Mouse (Mus musculus): ENCODE measurements around the gene Cog7. TPM values are rescaled to one million over a fixed set of nuclear protein-coding genes. Genes with fewer than 3 reads are reported as not detected.

Gene Cog7
- polyA plus RNA-seq, 1 experiment from 2014 or later = 22.1 TPM

- ATAC-seq (replicated peaks) = no peak
- Histone ChIP-seq H3K27ac (replicated peaks) (no peak overlapping the region), H3K9me3 (no peaks in the 10 kb centered on the region), H3K4me2 (replicated peaks) (no peak overlapping the region), H3K4me1 (no peaks in the 10 kb centered on the region), H3K27me3 (no peaks in the 10 kb centered on the region), H3K9ac (replicated peaks) (no peak overlapping the region), H3K4me3 (no peak overlapping the region), H3K36me3 (peaks cover 12% of the 10 kb centered on the region)
- 53% methylated on average over 4 of the region's 4 CpGs for WGBS
Measured at GRCm38 (mm10) chr7:121975031-121975430, 6.5 kb downstream of the Cog7 start.

DNA sequence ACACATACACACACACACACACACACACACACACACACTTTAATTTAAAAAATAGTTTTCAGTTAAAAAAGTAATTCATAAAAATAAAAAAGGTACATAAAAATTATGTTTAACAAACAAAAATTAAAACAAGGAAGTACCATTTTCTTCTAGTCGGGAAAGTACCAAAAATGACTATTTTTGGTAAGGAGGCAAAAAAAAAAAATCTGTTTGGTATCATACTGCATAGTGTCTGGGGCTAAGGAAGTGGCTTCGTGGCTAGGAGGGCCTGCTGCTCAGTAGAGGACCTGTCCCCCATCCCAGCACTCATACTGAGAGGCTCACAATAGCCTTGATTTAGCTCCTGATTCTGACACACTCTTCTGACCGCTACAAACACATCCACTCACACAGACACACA lies 9.8 kb downstream of the Cog7 start:
- no peaks in the 10 kb centered on the region for H3K4me1 ChIP-seq
- no peaks in the 10 kb centered on the region for H3K9me3 ChIP-seq
- no peaks in the 10 kb centered on the region for H3K27me3 ChIP-seq
- no peak overlapping the region for H3K4me3 ChIP-seq
- peaks cover 13% of the 10 kb centered on the region for H3K36me3 ChIP-seq
- ATAC-seq (replicated peaks) = no peak
- WGBS = 87% methylated on average over 3 of the region's 3 CpGs
- H3K27ac ChIP-seq (replicated peaks) = no peak overlapping the region
- no peak overlapping the region for H3K9ac ChIP-seq (replicated peaks)
- H3K4me2 ChIP-seq (replicated peaks) = no peak overlapping the region

GRCm38 (mm10) chr7:121970250-121970649 lies 11.3 kb downstream of the Cog7 start:
- Histone ChIP-seq H3K27ac (replicated peaks) (no peak overlapping the region), H3K4me2 (replicated peaks) (no peak overlapping the region), H3K27me3 (no peaks in the 10 kb centered on the region), H3K9me3 (no peaks in the 10 kb centered on the region), H3K9ac (replicated peaks) (no peak overlapping the region), H3K4me3 (no peak overlapping the region), H3K36me3 (peaks cover 13% of the 10 kb centered on the region), H3K4me1 (no peaks in the 10 kb centered on the region)
- no peak for ATAC-seq (replicated peaks)
- 88% methylated on average over 9 of the region's 9 CpGs for WGBS

GRCm38 (mm10) chr7:121968816-121969215 lies 12.7 kb downstream of the Cog7 start:
- H3K9me3 ChIP-seq = no peaks in the 10 kb centered on the region
- no peak overlapping the region for H3K4me2 ChIP-seq (replicated peaks)
- no peak for ATAC-seq (replicated peaks)
- WGBS = 91% methylated on average over 9 of the region's 9 CpGs
- no peak overlapping the region for H3K4me3 ChIP-seq
- no peak overlapping the region for H3K27ac ChIP-seq (replicated peaks)
- H3K36me3 ChIP-seq = peaks cover 15% of the 10 kb centered on the region
- H3K9ac ChIP-seq (replicated peaks) = no peak overlapping the region
- no peaks in the 10 kb centered on the region for H3K27me3 ChIP-seq
- no peaks in the 10 kb centered on the region for H3K4me1 ChIP-seq

GRCm38 (mm10) chr7:121968242-121968641 lies 13.3 kb downstream of the Cog7 start:
- Histone ChIP-seq H3K4me3 (no peak overlapping the region), H3K27me3 (no peaks in the 10 kb centered on the region), H3K36me3 (peaks cover 15% of the 10 kb centered on the region), H3K4me1 (no peaks in the 10 kb centered on the region), H3K9ac (replicated peaks) (no peak overlapping the region), H3K9me3 (no peaks in the 10 kb centered on the region), H3K27ac (replicated peaks) (no peak overlapping the region), H3K4me2 (replicated peaks) (no peak overlapping the region)
- 89% methylated on average over 8 of the region's 8 CpGs for WGBS
- ATAC-seq (replicated peaks) = no peak

DNA sequence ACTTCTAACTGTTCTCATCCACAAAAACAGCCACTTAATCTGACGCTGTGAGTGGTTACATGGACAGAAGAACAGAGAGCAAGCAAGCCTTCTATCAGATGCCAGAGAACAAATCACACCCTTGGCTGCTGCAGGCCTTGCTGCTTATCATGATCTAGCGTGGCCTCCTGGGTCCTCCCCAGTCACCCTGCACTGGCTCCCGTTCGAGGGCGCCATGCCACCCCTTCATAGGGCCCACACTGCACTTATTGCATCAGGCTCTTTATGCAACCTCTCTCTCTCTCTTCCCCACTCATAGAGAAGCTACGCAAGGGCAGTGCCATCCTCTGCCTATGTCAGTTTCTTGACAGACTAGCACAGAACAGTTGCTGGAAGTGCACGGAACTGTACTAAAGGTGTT lies 15.3 kb downstream of the Cog7 start:
- H3K9ac ChIP-seq (replicated peaks) = no peak overlapping the region
- H3K4me2 ChIP-seq (replicated peaks) = no peak overlapping the region
- peaks cover 8% of the 10 kb centered on the region for H3K36me3 ChIP-seq
- no peak for ATAC-seq (replicated peaks)
- 94% methylated on average over 7 of the region's 7 CpGs for WGBS
- H3K4me1 ChIP-seq = no peaks in the 10 kb centered on the region
- H3K9me3 ChIP-seq = no peaks in the 10 kb centered on the region
- no peak overlapping the region for H3K27ac ChIP-seq (replicated peaks)
- H3K4me3 ChIP-seq = no peak overlapping the region
- no peaks in the 10 kb centered on the region for H3K27me3 ChIP-seq

- Histone ChIP-seq H3K27me3 (no peaks in the 10 kb centered on the region), H3K36me3 (0 out of 2 replicates have a peak, but pooled peaks cover 7% of the 10 kb centered on the region), H3K9ac (replicated peaks) (no peak overlapping the region), H3K4me2 (replicated peaks) (no peak overlapping the region), H3K27ac (replicated peaks) (no peak overlapping the region), H3K4me3 (no peak overlapping the region), H3K4me1 (no peaks in the 10 kb centered on the region), H3K9me3 (no peaks in the 10 kb centered on the region)
- no peak for ATAC-seq (replicated peaks)
- 69% methylated on average over 6 of the region's 6 CpGs for WGBS
Measured at GRCm38 (mm10) chr7:121963883-121964398, 17.6 kb downstream of the Cog7 start.

DNA sequence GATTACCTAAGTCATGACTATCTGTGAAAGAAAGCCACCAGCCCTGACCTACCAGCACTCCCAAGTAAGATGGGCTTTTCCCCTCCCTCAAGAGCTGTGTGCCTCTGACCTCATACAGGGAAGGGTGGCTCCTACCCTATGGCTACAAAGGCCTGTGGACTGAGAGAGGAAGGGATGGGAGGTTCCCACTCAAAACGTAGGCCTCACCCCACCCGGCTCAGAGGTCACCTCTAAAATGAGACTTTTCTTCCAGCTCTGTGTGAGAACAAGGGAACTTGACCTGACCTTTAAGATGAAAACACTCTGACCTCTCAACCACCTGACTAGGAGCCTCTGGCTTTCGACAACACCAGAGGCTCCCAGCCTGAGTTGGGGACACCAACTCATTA lies 18.9 kb downstream of the Cog7 start:
- H3K9ac ChIP-seq (replicated peaks) = no peak overlapping the region
- 92% methylated on average over 3 of the region's 3 CpGs for WGBS
- no peak for ATAC-seq (replicated peaks)

GRCm38 (mm10) chr7:121961913-121962570 lies 19.5 kb downstream of the Cog7 start:
- H3K27ac ChIP-seq (replicated peaks) = no peak overlapping the region
- H3K4me3 ChIP-seq = no peak overlapping the region
- H3K9ac ChIP-seq (replicated peaks) = no peak overlapping the region
- H3K36me3 ChIP-seq = 0 out of 2 replicates have a peak, but pooled peaks cover 7% of the 10 kb centered on the region
- WGBS = 87% methylated on average over 7 of the region's 7 CpGs
- no peaks in the 10 kb centered on the region for H3K9me3 ChIP-seq
- no peaks in the 10 kb centered on the region for H3K4me1 ChIP-seq
- ATAC-seq (replicated peaks) = no peak
- no peak overlapping the region for H3K4me2 ChIP-seq (replicated peaks)
- no peaks in the 10 kb centered on the region for H3K27me3 ChIP-seq

More for the DNA sequence above, 18.9 kb downstream of the Cog7 start:
- H3K4me1 ChIP-seq = no peaks in the 10 kb centered on the region
- H3K27ac ChIP-seq (replicated peaks) = no peak overlapping the region
- no peaks in the 10 kb centered on the region for H3K9me3 ChIP-seq
- H3K4me3 ChIP-seq = no peak overlapping the region
- H3K27me3 ChIP-seq = no peaks in the 10 kb centered on the region
- H3K36me3 ChIP-seq = 0 out of 2 replicates have a peak, but pooled peaks cover 7% of the 10 kb centered on the region
- no peak overlapping the region for H3K4me2 ChIP-seq (replicated peaks)

- Histone ChIP-seq H3K36me3 (peaks cover 21% of the 10 kb centered on the region; the same call in 1 of the 2 replicates), H3K4me3 (no peak overlapping the region), H3K27me3 (no peaks in the 10 kb centered on the region), H3K4me2 (replicated peaks) (no peak overlapping the region), H3K9me3 (no peaks in the 10 kb centered on the region), H3K4me1 (no peaks in the 10 kb centered on the region), H3K9ac (replicated peaks) (no peak overlapping the region), H3K27ac (replicated peaks) (no peak overlapping the region)
- 92% methylated on average over 12 of the region's 12 CpGs for WGBS
- ATAC-seq (replicated peaks) = no peak
Measured at GRCm38 (mm10) chr7:121955802-121956201, 25.7 kb downstream of the Cog7 start.

DNA sequence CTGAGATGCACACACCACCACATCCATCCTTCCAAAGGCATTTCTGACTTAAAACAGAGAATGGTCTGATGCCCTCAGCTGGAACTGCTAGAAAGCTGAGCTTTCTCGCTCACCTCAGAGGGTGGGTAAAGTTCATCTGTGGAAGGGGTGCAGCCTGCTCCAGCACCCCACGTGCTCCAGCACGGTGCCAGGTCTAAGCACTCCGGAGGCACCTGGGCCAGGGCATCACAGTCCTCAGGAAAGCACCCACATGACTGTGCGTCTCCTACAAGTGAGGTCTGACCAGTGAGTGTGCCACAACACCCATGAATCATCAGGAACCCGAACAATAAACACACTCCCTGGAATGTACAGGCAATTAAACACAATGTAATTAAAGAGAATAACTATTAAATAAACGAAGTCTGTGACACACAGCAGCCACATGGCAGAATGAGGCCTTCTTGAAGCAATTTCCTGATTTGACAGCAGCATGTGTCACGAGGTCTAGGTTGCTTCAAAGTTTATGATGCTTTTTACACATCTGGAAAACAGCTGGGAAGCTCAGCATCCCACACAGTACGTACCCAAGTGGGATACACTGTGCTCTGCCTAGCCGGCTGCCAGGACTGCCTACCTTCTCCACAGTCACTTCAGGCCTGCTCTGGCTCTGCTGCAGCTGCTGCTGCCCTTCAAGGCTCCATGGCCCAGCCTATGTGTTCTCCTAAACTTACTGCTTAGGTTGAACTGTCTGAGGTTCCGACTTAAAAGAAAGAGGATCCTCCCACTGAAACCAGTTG lies 26.4 kb downstream of the Cog7 start:
- Histone ChIP-seq H3K9me3 (no peaks in the 10 kb centered on the region), H3K4me3 (no peak overlapping the region), H3K4me2 (replicated peaks) (no peak overlapping the region), H3K4me1 (no peaks in the 10 kb centered on the region), H3K9ac (replicated peaks) (no peak overlapping the region), H3K27ac (replicated peaks) (no peak overlapping the region), H3K27me3 (no peaks in the 10 kb centered on the region), H3K36me3 (peaks cover 19% of the 10 kb centered on the region; the same call in 1 of the 2 replicates)
- no peak for ATAC-seq (replicated peaks)
- 90% methylated on average over 11 of the region's 11 CpGs for WGBS

DNA sequence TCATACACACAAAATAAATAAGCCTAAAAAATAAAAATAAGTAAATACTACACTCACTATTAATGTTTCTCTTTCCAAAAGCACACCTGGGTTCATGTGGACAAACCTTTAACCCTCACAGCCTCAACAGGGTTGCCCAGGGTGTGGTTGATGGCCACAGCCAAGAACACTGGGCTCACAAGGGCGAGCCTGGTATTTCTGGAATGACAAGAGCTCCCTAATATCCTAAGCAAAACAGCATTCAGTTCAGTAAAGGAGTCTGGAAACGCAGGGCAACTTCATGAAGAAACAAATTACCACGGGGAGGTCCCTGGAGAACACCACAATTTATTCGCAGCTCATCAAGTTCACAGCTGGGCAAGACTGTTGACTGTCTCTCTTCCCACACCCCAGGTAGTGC lies 34.0 kb downstream of the Cog7 start:
- Histone ChIP-seq H3K27ac (replicated peaks) (no peak overlapping the region), H3K9me3 (no peaks in the 10 kb centered on the region), H3K27me3 (no peaks in the 10 kb centered on the region), H3K9ac (replicated peaks) (no peak overlapping the region), H3K4me3 (no peak overlapping the region), H3K36me3 (peaks cover 8% of the 10 kb centered on the region; the same call in 1 of the 2 replicates), H3K4me2 (replicated peaks) (no peak overlapping the region), H3K4me1 (no peaks in the 10 kb centered on the region)
- WGBS = 76% methylated on average over 4 of the region's 4 CpGs
- no peak for ATAC-seq (replicated peaks)
